Mouse (Mus musculus) intestine, postnatal 0 days (tissue): ENCODE measurements around the gene Dclk3. TPM values are rescaled to one million over a fixed set of nuclear protein-coding genes. Genes with fewer than 3 reads are reported as not detected.

Experiments
- ATAC-seq: fragments of 200-750 bp; cut with Nextera tagmentation; 2 replicates; pipeline ENCODE4 v1.8.0; 2017; ENCODE audit warnings: mild to moderate bottlenecking, moderate TSS enrichment, moderate library complexity
- H3K27ac ChIP-seq: fragments of 300-500 bp; sonication (generic); 2 replicates; pipeline ENCODE4 v1.5.1; 2014; ENCODE audit warnings: mild to moderate bottlenecking, low read depth, low read length, moderate library complexity
- H3K27me3 ChIP-seq: fragments of 300-500 bp; sonication (generic); replicated peaks from 2 replicates; pipeline ENCODE4 v1.6.1; 2014; ENCODE audit warnings: low read length, mixed read lengths; ENCODE audit not compliant: control insufficient read depth, insufficient read depth
- H3K36me3 ChIP-seq: fragments of 300-500 bp; sonication (generic); 2 replicates; pipeline ENCODE4 v1.6.1; 2014; ENCODE audit warnings: mild to moderate bottlenecking, moderate library complexity; ENCODE audit not compliant: control insufficient read depth, insufficient read depth
- H3K4me1 ChIP-seq: fragments of 300-500 bp; sonication (generic); replicated peaks from 2 replicates; pipeline ENCODE4 v1.6.1; 2014; ENCODE audit warnings: antibody characterized with exemption, low read length, mixed read lengths; ENCODE audit not compliant: control insufficient read depth, insufficient read depth
- H3K4me2 ChIP-seq: fragments of 300-500 bp; sonication (generic); replicated peaks from 2 replicates; pipeline ENCODE4 v1.6.1; 2014; ENCODE audit warnings: low read depth, mild to moderate bottlenecking, moderate library complexity
- H3K4me3 ChIP-seq: fragments of 300-500 bp; sonication (generic); 2 replicates; pipeline ENCODE4 v1.5.1; 2014; ENCODE audit warnings: low read depth, low read length
- H3K9ac ChIP-seq: fragments of 300-500 bp; sonication (generic); 2 replicates; pipeline ENCODE4 v1.6.1; 2014; ENCODE audit warnings: mild to moderate bottlenecking, low read depth, low read length
- H3K9me3 ChIP-seq: fragments of 300-500 bp; sonication (generic); 2 replicates; pipeline ENCODE4 v1.6.1; 2016; ENCODE audit warnings: mixed run types; ENCODE audit not compliant: control insufficient read depth
- CTCF ChIP-seq: sonication (generic); IDR thresholded peaks from 2 replicates; pipeline ENCODE4 v1.5.1; 2016; ENCODE audit warnings: low read depth, mild to moderate bottlenecking, control low read depth, antibody characterized with exemption, moderate library complexity
- WGBS: fragments of 180-500 bp; shearing (Covaris S2); extraction: QIAGEN DNeasy Blood & Tissue Kit; methylation state at CpG from one replicate; pipeline ENCODE4 v1.1.7; 2014; 5-methylcytosine and 5-hydroxymethylcytosine counted together
- polyA plus RNA-seq: library from polyadenylated mRNA; unstranded; fragments of >200 nt; fragmentation: Nextera tagmentation; extraction: Ambion mirVana; gene quantifications from 2 replicates; pipeline ENCODE4 v1.2.1, GENCODE M21; 2015

Gene Dclk3
- polyA plus RNA-seq, 1 experiment from 2014 or later: 1.1 TPM

GRCm38 (mm10) chr9:111457936-111458310, 19.0 kb downstream of the Dclk3 start:
- ATAC-seq: no peak
- WGBS: 73% methylated on average over 4 of the region's 4 CpGs
- no peaks in the 10 kb centered on the region for H3K27me3 ChIP-seq
- H3K9me3 ChIP-seq: no peaks in the 10 kb centered on the region
- H3K9ac ChIP-seq: no peak overlapping the region
- no peaks in the 10 kb centered on the region for H3K36me3 ChIP-seq
- no peaks in the 10 kb centered on the region for H3K4me1 ChIP-seq
- no peak overlapping the region for H3K27ac ChIP-seq
- TF ChIP-seq CTCF: no peak
- H3K4me3 ChIP-seq: no peak overlapping the region
- H3K4me2 ChIP-seq: no peak overlapping the region

- WGBS: 57% methylated on average over 8 of the region's 8 CpGs
- no peak overlapping the region for H3K4me2 ChIP-seq
- H3K27ac ChIP-seq: no peak overlapping the region
- H3K4me1 ChIP-seq: no peaks in the 10 kb centered on the region
- no peak overlapping the region for H3K4me3 ChIP-seq
- no peak for TF ChIP-seq CTCF
- no peaks in the 10 kb centered on the region for H3K9me3 ChIP-seq
- H3K36me3 ChIP-seq: no peaks in the 10 kb centered on the region
- H3K27me3 ChIP-seq: no peaks in the 10 kb centered on the region
- no peak for ATAC-seq
- H3K9ac ChIP-seq: no peak overlapping the region
These were observed 20.6 kb downstream of the Dclk3 start for GRCm38 (mm10) chr9:111459466-111459865.

- Histone ChIP-seq H3K27me3 (no peaks in the 10 kb centered on the region), H3K27ac (no peak overlapping the region), H3K4me1 (no peaks in the 10 kb centered on the region), H3K4me2 (no peak overlapping the region), H3K9ac (no peak overlapping the region), H3K36me3 (no peaks in the 10 kb centered on the region), H3K9me3 (no peaks in the 10 kb centered on the region), H3K4me3 (no peak overlapping the region)
- TF ChIP-seq CTCF: no peak
- ATAC-seq: 0 out of 2 replicates have a peak, but pooled peaks have one; percentile 7
- WGBS: 43% methylated on average over 6 of the region's 6 CpGs
These were observed 21.4 kb downstream of the Dclk3 start for GRCm38 (mm10) chr9:111460201-111460814.

- Histone ChIP-seq H3K9ac (no peak overlapping the region), H3K4me3 (no peak overlapping the region), H3K27me3 (no peaks in the 10 kb centered on the region), H3K9me3 (no peaks in the 10 kb centered on the region), H3K36me3 (no peaks in the 10 kb centered on the region), H3K4me2 (peak overlapping the region; percentile 10; the same call in 1 of the 2 replicates), H3K27ac (no peak overlapping the region; the same call in 1 of the 2 replicates), H3K4me1 (no peaks in the 10 kb centered on the region)
- peak; percentile 84 for ATAC-seq
- WGBS: 44% methylated on average over 10 of the region's 10 CpGs
- TF ChIP-seq CTCF: no peak
These were observed 22.7 kb downstream of the Dclk3 start for GRCm38 (mm10) chr9:111461415-111462103.

- TF ChIP-seq CTCF: no peak
- Histone ChIP-seq H3K9me3 (no peaks in the 10 kb centered on the region), H3K4me3 (no peak overlapping the region), H3K27ac (no peak overlapping the region), H3K36me3 (no peaks in the 10 kb centered on the region), H3K9ac (no peak overlapping the region), H3K4me1 (no peaks in the 10 kb centered on the region), H3K4me2 (no peak overlapping the region), H3K27me3 (no peaks in the 10 kb centered on the region)
- WGBS: 90% methylated on average over 6 of the region's 6 CpGs
- ATAC-seq: no peak
These were observed 26.8 kb downstream of the Dclk3 start for GRCm38 (mm10) chr9:111465666-111466065.

- Histone ChIP-seq H3K27me3 (no peaks in the 10 kb centered on the region), H3K4me3 (no peak overlapping the region), H3K4me2 (no peak overlapping the region), H3K9ac (no peak overlapping the region), H3K27ac (no peak overlapping the region), H3K4me1 (no peaks in the 10 kb centered on the region), H3K36me3 (no peaks in the 10 kb centered on the region), H3K9me3 (no peaks in the 10 kb centered on the region)
- 77% methylated on average over 21 of the region's 21 CpGs for WGBS
- no peak for ATAC-seq
- TF ChIP-seq CTCF: no peak
These were observed 35.0 kb downstream of the Dclk3 start for GRCm38 (mm10) chr9:111473686-111474457.
